Mouse (Mus musculus): Measurements from ENCODE around the gene Zfp644. TPM values are rescaled to one million over a fixed set of nuclear protein-coding genes. Genes with fewer than 3 reads are reported as not detected.

Zfp644 gene
- polyA plus RNA-seq (2014; fragmentation: Nextera tagmentation; extraction: Ambion mirVana) = 36.6 and 44.4 TPM in 2 replicates

DNA sequence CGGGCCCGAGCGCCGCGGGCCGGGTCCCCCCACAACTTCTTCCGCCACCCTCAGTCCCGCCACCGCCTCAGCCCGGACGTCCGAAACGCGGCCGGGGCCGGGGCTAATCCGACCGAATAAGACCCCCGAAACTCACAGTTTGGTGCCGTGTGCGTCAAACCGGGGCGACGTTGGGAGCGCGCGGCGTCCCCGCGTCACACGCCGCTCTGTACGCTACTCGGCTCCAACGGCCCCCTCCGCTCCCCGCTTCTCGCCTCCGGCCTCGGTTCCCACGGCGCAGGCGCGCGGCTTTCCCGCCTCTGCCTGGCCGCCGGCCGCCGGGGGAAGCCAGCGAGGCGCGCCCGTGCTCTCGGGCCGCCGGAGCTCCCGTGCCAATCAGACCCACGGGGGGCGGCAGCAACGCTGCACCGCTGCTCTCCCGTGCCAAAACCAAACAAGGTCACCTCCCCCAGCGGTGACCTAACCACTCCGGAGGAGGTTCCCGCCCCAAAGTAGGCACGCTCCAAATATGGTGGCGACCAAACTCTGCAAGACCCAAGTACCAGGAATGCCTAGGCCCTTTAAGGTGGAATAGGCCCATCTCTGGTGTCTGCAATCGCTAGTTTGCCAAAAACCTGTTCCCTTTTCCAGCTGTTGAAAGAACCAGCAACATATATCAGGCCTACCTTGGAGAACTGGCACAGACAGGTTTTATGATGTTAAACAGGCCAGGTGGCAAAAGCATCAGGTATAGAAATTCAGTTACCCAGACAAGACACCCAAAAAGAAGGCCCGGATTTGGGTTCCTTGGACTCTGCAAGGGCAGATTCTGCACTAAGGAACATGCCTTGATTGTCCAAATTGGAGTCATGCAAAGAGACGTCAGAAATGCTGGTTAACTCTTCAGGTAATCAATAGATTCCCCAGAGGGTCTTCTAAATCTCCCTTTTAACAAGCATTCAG lies at the start of gene Zfp644:
Zfp644 (minus strand) TSS at position 892 of the 942 bp plus-strand sequence.
- Histone ChIP-seq H3K4me2 (peak within 1 kb of the TSS; percentile 92), H3K27me3 (replicated peaks; ENCODE audit: control insufficient read depth, insufficient read depth, low read length) (no peaks in the 10 kb centered on the region), H3K27ac (ENCODE audit: low read depth, low read length) (peak within 1 kb of the TSS; percentile 99), H3K9me3 (ENCODE audit: control insufficient read depth, low read length) (no peaks in the 10 kb centered on the region), H3K4me1 (replicated peaks; ENCODE audit: control insufficient read depth, insufficient read depth, low read length) (peaks cover 17% of the 10 kb centered on the region), H3K36me3 (ENCODE audit: control insufficient read depth, insufficient read depth, low read length) (0 out of 2 replicates have a peak, but pooled peaks cover 2% of the 10 kb centered on the region), H3K9ac (ENCODE audit: low read depth, low read length) (peak within 1 kb of the TSS; percentile 98), H3K4me3 (ENCODE audit: low read depth, low read length) (peak within 1 kb of the TSS; percentile 89)
- DNase-seq (ENCODE audit: low spot score) = peak; percentile 85
- ATAC-seq (replicated peaks; ENCODE audit: low FRiP score) = peak; percentile 88
- WGBS = 2% methylated on average over 71 of the region's 71 CpGs

DNA sequence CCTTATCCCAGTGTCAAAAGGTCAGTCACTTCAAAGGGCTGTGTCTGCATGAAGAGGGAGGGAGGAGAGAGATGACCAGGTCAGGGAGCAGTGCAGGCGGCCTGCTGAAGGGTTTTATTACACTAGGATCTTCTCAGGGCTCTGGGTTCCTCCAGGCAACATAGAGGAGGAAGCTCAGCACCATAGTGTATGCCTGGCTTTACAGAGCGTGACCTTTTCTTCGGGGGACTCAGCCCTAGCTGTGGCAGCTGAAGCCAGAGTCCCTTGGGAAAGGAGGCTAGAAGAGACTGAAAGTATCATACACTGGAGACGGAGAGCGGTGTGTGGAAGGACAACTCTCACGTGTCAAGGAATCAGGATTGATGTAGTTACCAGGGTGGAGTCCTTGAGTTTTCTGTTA lies 42.6 kb upstream of the Zfp644 start:
- H3K36me3 ChIP-seq (ENCODE audit: control insufficient read depth, insufficient read depth, low read length) = no peaks in the 10 kb centered on the region
- no peak overlapping the region for H3K4me3 ChIP-seq (ENCODE audit: low read depth, low read length)
- ATAC-seq (replicated peaks; ENCODE audit: low FRiP score) (no peak), DNase-seq (ENCODE audit: low spot score) (no peak)
- H3K4me2 ChIP-seq = no peak overlapping the region
- no peaks in the 10 kb centered on the region for H3K27me3 ChIP-seq (replicated peaks; ENCODE audit: control insufficient read depth, insufficient read depth, low read length)
- H3K4me1 ChIP-seq (replicated peaks; ENCODE audit: control insufficient read depth, insufficient read depth, low read length) = no peaks in the 10 kb centered on the region
- no peak overlapping the region for H3K9ac ChIP-seq (ENCODE audit: low read depth, low read length)
- WGBS = 58% methylated on average over 6 of the region's 6 CpGs
- no peak overlapping the region for H3K27ac ChIP-seq (ENCODE audit: low read depth, low read length)
- H3K9me3 ChIP-seq (ENCODE audit: control insufficient read depth, low read length) = no peaks in the 10 kb centered on the region

DNA sequence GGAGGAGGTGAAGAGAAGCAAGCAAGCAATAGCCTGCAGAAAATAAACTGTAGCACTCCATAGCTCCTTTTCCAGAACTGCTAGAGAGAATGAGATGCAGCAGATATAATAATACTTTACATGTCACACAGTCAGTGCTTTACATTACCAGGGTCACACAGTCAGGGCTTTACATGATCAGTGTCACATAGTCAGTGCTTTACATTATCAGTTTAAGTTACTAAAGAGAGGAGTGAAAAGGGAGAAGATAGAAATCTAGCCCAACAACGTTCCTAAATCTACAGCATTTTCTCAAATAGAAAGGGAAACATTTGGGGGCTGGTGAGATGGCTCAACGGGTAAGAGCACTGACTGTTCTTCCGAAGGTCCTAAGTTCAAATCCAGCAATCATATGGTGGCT lies 26.4 kb upstream of the Zfp644 start:
- no peaks in the 10 kb centered on the region for H3K27me3 ChIP-seq (replicated peaks; ENCODE audit: control insufficient read depth, insufficient read depth, low read length)
- no peak overlapping the region for H3K27ac ChIP-seq (ENCODE audit: low read depth, low read length)
- DNase-seq (ENCODE audit: low spot score) (no peak), ATAC-seq (replicated peaks; ENCODE audit: low FRiP score) (no peak)
- H3K9ac ChIP-seq (ENCODE audit: low read depth, low read length) = no peak overlapping the region
- no peak overlapping the region for H3K4me3 ChIP-seq (ENCODE audit: low read depth, low read length)
- no peaks in the 10 kb centered on the region for H3K9me3 ChIP-seq (ENCODE audit: control insufficient read depth, low read length)
- 85% methylated on average over 3 of the region's 3 CpGs for WGBS
- H3K4me2 ChIP-seq = no peak overlapping the region
- no peaks in the 10 kb centered on the region for H3K4me1 ChIP-seq (replicated peaks; ENCODE audit: control insufficient read depth, insufficient read depth, low read length)
- H3K36me3 ChIP-seq (ENCODE audit: control insufficient read depth, insufficient read depth, low read length) = no peaks in the 10 kb centered on the region

DNA sequence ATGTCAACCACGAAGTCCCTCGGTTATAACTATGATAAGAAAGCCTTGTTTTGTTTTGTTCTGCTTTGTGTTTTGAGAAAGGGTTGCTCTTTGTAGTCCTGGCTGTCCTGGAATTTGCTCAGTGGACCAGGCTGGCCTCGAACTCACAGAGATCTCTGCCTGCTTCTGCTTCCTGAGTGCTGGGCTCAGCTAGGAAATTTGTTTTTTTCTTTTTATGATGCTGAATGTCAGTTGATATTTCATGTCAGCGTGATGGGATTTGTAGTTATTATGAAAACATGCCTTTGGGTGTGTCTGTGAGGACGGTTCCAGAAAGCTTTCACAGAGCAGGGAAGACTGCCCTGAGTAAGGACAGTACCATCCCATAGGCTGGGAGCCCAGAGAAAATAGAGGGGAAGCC lies 25.7 kb upstream of the Zfp644 start:
- Histone ChIP-seq H3K9ac (ENCODE audit: low read depth, low read length) (no peak overlapping the region), H3K4me2 (no peak overlapping the region), H3K36me3 (ENCODE audit: control insufficient read depth, insufficient read depth, low read length) (no peaks in the 10 kb centered on the region), H3K9me3 (ENCODE audit: control insufficient read depth, low read length) (no peaks in the 10 kb centered on the region), H3K4me3 (ENCODE audit: low read depth, low read length) (no peak overlapping the region), H3K27ac (ENCODE audit: low read depth, low read length) (no peak overlapping the region), H3K27me3 (replicated peaks; ENCODE audit: control insufficient read depth, insufficient read depth, low read length) (no peaks in the 10 kb centered on the region), H3K4me1 (replicated peaks; ENCODE audit: control insufficient read depth, insufficient read depth, low read length) (no peaks in the 10 kb centered on the region)
- 55% methylated on average over 5 of the region's 5 CpGs for WGBS
- DNase-seq (ENCODE audit: low spot score) (no peak), ATAC-seq (replicated peaks; ENCODE audit: low FRiP score) (no peak)

DNA sequence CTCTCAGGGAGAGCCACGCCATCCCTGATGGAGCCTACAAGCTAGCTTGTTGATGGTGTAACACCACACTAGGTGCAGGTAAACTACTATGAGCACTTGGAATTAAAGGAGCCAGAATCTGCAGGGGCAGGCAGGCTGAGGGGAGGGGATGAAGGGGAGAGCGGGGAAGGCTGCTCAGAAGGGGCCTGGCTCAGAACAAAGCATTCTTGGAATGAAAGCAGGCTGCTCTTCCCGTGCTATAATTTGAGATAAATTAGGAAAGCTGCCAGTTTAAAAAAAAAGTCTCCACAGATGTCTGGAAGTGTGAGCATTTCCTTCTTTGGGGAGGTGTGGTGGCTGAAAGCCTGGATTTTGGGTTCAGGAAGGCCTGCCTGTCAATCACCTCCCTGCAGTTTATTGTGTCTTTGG lies 14.8 kb upstream of the Zfp644 start:
- no peaks in the 10 kb centered on the region for H3K9me3 ChIP-seq (ENCODE audit: control insufficient read depth, low read length)
- no peaks in the 10 kb centered on the region for H3K36me3 ChIP-seq (ENCODE audit: control insufficient read depth, insufficient read depth, low read length)
- H3K9ac ChIP-seq (ENCODE audit: low read depth, low read length) = no peak overlapping the region
- no peak overlapping the region for H3K4me2 ChIP-seq
- H3K27me3 ChIP-seq (replicated peaks; ENCODE audit: control insufficient read depth, insufficient read depth, low read length) = no peaks in the 10 kb centered on the region
- H3K4me3 ChIP-seq (ENCODE audit: low read depth, low read length) = no peak overlapping the region
- 61% methylated on average over 3 of the region's 3 CpGs for WGBS
- no peak for ATAC-seq (replicated peaks; ENCODE audit: low FRiP score)
- peaks cover 19% of the 10 kb centered on the region for H3K4me1 ChIP-seq (replicated peaks; ENCODE audit: control insufficient read depth, insufficient read depth, low read length)
- no peak for DNase-seq (ENCODE audit: low spot score)
- H3K27ac ChIP-seq (ENCODE audit: low read depth, low read length) = no peak overlapping the region

DNA sequence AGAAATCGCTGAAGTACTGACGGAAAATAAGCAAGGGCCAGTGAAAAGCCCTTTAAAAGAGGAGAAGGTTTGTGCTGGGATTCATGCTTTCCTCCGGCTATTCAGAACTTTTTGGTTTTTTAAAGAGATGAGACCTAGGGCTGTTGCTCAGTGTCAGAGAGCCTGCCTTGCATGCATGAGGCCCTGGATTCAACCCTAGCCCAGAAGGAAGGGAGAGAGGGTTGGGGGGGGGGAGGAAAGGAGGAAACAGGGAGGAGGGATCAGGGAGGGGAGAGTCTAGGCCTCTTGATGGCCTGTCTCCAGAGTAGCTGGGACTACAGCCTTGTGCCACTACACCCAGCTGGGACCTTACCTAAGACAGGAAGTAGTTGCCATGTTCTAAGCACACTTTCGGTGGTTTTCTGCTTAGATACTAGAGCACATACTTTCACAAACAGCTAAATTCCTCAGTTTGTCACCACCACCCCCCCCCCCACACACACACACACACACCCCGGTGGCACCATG lies 14.2 kb upstream of the Zfp644 start:
- no peaks in the 10 kb centered on the region for H3K36me3 ChIP-seq (ENCODE audit: control insufficient read depth, insufficient read depth, low read length)
- H3K4me1 ChIP-seq (replicated peaks; ENCODE audit: control insufficient read depth, insufficient read depth, low read length) = peaks cover 24% of the 10 kb centered on the region
- H3K27ac ChIP-seq (ENCODE audit: low read depth, low read length) = peak overlapping the region; percentile 70
- H3K4me3 ChIP-seq (ENCODE audit: low read depth, low read length) = no peak overlapping the region
- ATAC-seq (replicated peaks; ENCODE audit: low FRiP score) = no peak
- H3K9ac ChIP-seq (ENCODE audit: low read depth, low read length) = no peak overlapping the region; the same call in 1 of the 2 replicates
- H3K4me2 ChIP-seq = peak overlapping the region; percentile 47; the same call in 1 of the 2 replicates
- H3K27me3 ChIP-seq (replicated peaks; ENCODE audit: control insufficient read depth, insufficient read depth, low read length) = no peaks in the 10 kb centered on the region
- DNase-seq (ENCODE audit: low spot score) = no peak
- H3K9me3 ChIP-seq (ENCODE audit: control insufficient read depth, low read length) = no peaks in the 10 kb centered on the region
- WGBS = 76% methylated on average over 5 of the region's 5 CpGs

DNA sequence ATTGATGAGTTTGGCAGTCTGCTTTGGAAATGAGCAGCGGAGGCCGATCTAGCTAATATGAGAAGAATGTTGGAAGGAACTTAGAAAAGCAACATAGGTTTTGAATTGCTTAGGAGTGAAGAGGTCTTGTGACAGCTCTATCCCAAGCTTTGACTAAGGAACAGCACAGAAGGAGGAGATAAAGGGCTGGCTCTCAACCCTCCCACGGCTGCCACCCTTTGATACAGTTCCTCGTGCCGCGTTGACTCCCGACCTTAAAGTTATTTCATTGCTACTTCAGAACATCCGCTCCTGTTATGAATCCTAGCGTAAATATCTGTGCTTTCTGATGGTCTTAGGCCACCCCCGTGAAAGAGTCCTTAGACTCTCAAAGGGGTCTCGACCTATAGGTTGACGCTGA lies 13.5 kb upstream of the Zfp644 start:
- WGBS = 51% methylated on average over 12 of the region's 12 CpGs
- Histone ChIP-seq H3K27me3 (replicated peaks; ENCODE audit: control insufficient read depth, insufficient read depth, low read length) (no peaks in the 10 kb centered on the region), H3K36me3 (ENCODE audit: control insufficient read depth, insufficient read depth, low read length) (no peaks in the 10 kb centered on the region), H3K4me2 (peak overlapping the region; percentile 47), H3K4me1 (replicated peaks; ENCODE audit: control insufficient read depth, insufficient read depth, low read length) (peaks cover 26% of the 10 kb centered on the region), H3K9ac (ENCODE audit: low read depth, low read length) (peak overlapping the region; percentile 25; the same call in 1 of the 2 replicates), H3K27ac (ENCODE audit: low read depth, low read length) (peak overlapping the region; percentile 70), H3K4me3 (ENCODE audit: low read depth, low read length) (no peak overlapping the region), H3K9me3 (ENCODE audit: control insufficient read depth, low read length) (no peaks in the 10 kb centered on the region)
- ATAC-seq (replicated peaks; ENCODE audit: low FRiP score) (peak; percentile 81), DNase-seq (ENCODE audit: low spot score) (no peak)

DNA sequence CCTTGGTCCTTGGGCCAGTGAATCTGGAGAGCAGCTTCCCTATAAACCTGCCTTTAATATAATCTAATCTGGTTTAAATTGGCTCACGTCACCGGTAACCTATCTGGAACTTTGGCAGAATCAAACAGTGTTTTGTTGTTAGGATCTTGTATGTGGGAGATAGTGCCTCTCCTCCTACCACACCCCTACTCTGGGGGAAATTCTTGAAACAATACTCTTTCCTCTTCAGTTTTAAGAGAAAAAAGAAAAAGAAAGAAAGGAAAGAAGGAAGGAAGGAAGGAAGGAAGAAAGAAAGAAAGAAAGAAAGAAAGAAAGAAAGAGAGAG lies 13.0 kb upstream of the Zfp644 start:
- Histone ChIP-seq H3K27ac (ENCODE audit: low read depth, low read length) (peak overlapping the region; percentile 60), H3K9me3 (ENCODE audit: control insufficient read depth, low read length) (no peaks in the 10 kb centered on the region), H3K27me3 (replicated peaks; ENCODE audit: control insufficient read depth, insufficient read depth, low read length) (no peaks in the 10 kb centered on the region), H3K4me2 (peak overlapping the region; percentile 58), H3K9ac (ENCODE audit: low read depth, low read length) (peak overlapping the region; percentile 41), H3K4me3 (ENCODE audit: low read depth, low read length) (peak overlapping the region; percentile 14; the same call in 1 of the 2 replicates), H3K4me1 (replicated peaks; ENCODE audit: control insufficient read depth, insufficient read depth, low read length) (peaks cover 32% of the 10 kb centered on the region), H3K36me3 (ENCODE audit: control insufficient read depth, insufficient read depth, low read length) (no peaks in the 10 kb centered on the region)
- ATAC-seq (replicated peaks; ENCODE audit: low FRiP score) (peak; percentile 51), DNase-seq (ENCODE audit: low spot score) (no peak)
- 23% methylated on average over 2 of the region's 2 CpGs for WGBS

Measured in liver, embryonic 11.5 days (tissue).